Mouse (Mus musculus) neutrophil, adult 5-6 weeks (primary cell): ENCODE data around the gene Daam1. TPM values are rescaled to one million over a fixed set of nuclear protein-coding genes. Genes with fewer than 3 reads are reported as not detected.

Experiments
- ATAC-seq: fragments of 151-379, 151-347 bp; 2 replicates; pipeline ENCODE4 v1.8.0; 2017; ENCODE audit warnings: mild to moderate bottlenecking, moderate TSS enrichment; ENCODE audit not compliant: insufficient number of reproducible peaks, poor library complexity, low FRiP score, severe bottlenecking; ENCODE audit errors: extremely low read depth
- total RNA-seq: library from RNA; stranded (forward); fragments of 200-1000 nt; gene quantifications from 2 replicates; pipeline ENCODE4 v1.2.3, GENCODE M21; 2017

Gene Daam1
- total RNA-seq, 1 experiment from 2014 or later: 5.8 TPM

DNA sequence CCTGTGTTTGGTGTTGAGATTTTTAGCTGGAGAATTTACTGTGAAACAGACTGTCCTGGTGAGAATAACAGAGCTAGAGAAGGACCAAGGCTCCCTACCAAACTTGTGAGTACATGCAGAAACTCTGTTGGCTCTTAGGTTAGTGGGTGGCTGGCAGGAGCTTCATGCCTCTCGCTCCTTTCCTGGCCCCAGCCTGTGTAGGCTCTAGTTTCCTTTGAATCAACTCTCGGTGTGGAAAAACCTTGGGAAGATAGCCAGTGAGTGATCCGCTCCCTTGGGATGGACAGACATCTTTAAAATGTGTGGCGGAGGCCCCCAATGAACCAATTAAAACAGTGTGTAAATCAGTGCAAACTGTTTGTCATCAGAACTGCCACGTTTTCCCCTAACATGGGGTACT lies 55.5 kb downstream of the Daam1 start:
- no peak for ATAC-seq

DNA sequence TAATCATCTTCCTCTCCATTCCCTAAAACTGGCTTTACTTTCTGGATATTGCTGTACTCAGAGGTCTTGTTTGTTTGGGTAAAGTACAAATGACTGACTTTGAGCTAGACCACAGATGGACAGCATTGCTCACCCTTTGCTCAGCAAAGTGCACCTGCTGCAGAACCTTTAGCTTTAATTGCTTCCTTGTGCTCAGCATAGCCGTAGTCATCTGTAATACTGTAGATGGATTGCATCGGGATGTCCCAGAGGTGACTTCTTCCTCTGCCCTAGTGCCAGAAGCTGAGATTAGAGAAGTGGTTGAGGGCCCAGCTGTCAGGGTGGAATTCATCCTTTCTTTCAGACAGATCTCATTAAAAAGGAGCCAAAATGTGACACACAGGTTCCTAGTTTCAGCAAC lies 56.1 kb downstream of the Daam1 start:
- no peak for ATAC-seq

DNA sequence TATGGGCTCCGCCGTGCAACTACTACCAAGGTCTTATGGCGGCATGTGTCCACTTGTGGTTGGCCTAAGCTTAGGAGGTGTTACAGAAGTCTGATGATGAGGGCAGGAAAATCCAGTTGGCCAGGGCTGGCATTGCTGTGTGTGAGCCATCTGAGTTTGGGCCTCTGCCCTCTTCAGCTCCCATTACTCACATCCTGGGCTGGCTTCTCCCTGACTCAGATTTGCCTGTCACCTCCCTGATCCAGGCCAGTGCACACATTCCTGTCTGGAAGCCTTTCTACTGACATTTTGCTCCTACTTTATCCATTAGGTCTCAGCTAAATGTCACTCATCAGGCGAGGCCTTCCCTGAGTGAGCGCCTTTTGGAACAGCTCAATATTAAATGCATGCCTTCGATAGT lies 57.5 kb downstream of the Daam1 start:
- ATAC-seq: no peak

DNA sequence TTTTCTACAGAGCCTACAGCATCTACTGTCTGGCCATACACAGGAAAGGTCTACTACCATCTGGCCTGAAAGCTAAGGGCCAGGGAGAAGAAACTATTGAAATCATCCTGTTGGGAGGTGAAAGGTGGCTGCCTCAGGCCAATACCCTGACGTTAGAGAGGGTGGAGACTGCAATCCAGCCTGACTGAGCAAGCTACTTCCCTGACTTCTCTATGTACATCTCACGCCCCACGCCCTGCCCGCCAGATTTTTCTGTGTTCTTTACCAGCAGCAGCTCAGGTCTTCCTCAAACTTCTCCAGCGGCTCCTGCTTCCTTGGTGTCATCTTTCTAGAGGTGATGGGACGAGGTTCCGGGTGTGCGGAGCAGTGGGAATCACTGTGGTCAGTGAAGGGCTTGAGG lies 58.4 kb downstream of the Daam1 start:
- no peak for ATAC-seq

DNA sequence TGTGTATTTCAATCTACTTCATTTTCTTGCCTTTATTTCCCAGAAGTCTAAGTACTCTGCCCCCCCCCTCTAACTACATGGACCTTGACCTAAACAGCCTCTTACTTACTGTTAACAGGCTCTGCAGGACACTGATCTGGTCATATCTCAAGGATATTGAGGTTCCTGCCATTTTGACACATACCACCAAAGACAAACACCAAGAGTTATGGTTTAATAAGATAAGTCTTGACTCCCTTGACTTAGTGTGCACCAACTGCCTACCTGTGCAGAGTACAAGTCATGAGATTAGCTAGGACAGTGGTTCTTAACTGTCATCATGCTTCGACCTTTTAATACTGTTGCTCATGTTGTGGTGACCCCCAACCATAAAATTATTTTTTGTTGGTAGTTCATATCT lies 59.4 kb downstream of the Daam1 start:
- no peak for ATAC-seq

DNA sequence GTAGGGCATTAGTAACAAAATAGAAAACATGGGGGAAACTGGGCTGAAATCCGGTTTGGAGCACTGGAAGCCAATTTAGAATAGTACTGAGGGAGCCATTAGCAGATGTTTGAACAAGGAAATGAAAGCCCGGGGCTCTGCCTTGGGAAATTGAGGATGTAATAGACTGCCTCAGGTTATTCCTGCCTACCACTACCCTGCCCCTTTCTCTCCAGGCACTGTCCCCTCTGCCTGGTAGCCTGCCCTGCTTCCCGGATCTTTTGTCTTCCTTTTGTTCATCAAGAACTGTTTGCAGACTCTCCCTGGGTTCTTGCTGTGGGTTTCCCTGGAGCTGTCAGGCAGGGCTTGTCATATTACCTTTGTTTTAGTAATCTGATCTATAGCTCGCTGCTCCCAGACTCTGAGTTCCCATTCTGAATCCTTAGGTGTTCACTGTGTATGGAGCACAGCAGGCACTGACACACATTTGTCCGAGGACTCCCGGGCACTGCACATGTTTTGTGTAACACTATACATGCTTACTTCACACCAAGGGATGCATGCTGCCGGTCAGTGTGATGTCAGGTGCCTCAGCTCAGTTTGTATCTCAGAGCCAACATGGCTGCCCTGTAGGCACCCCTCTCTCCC lies 61.0 kb downstream of the Daam1 start:
- no peak for ATAC-seq

DNA sequence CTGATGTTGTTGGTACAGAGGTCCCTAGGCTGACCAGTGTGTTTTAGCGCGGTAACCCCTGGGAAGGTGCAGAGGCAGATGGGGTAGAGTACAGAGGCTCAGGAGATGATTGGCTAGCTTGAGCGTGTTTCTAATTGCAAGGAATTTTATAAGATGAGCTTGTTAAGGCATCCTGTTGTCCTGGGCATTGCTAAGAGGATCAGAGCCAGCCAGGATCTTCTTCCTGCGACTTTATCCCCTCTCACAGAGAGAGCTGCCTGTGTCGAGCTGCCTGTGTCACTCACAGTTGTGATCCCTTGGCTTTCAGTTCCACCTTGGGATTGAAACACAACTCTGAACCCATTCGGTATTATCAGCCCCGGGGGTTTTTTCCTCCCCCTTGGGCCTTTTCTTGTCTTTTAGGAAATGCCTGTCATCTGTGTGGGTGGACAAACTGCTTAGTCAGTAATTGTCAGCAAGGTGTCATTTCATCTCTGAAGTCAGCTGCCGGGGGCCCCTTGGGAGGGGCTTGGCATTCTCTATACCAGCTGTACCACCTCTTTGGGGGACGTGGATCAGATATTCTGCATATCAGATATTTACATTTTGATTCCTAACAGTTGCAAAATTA lies 62.2 kb downstream of the Daam1 start:
- ATAC-seq: no peak

DNA sequence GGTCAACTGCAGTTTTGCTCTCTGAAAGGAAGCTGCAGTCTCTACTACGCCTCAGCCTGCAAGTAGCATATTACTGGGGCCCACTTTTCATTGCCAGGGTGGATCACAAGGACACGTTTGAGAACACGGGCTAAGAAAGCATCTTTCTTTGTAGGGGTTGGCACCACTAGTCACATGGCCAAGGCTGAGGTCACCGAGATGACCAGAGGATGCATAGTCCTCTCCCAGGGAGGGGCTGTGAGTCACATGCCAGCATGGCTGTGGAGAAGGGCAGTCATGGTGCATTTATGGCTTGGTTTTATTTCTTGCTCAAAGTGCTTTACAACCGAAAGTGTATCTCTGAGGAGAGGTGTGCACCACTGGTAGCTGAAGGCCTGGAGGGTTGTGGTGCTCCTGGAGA lies 67.4 kb downstream of the Daam1 start:
- ATAC-seq: no peak

DNA sequence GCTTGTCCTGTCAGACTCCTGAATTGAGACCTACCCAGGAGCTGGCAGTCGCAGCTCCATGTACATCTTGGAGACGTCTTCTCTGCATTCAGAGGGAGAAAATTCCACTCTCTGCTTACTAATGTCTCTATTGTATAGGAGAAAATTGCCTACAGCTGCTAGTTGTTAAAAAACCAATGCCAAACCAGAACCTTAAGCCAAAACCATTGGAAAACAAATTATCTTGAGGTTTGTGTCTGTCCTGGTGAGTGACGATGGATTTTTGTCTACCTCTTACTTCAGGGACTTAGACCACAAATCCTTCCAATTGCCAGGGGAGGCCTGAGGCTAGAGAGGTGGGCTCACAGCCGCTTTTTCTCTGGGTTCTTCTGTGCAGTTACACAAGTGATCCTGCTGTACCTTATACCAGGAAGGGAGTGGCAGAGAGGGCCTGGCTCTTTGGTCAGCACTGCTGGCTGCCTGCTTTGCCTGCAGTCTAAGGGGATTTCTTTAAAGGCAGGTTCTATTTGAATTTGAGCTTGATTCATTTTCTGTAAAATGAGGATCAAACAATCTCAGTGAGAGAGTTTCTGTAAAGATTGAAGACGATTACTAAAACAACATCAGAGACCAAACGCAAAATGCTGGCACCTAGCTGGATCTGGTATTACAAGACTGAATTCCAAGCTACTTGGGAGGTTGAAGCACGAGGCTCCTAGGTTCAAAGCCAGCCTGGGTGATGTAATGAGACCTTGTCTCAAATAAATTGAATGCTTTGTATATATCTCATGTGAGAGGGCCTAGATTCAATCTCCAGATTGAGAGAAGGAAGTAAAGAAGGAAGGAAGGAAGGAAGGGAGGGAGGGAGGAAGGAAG lies 68.0 kb downstream of the Daam1 start:
- ATAC-seq: no peak

DNA sequence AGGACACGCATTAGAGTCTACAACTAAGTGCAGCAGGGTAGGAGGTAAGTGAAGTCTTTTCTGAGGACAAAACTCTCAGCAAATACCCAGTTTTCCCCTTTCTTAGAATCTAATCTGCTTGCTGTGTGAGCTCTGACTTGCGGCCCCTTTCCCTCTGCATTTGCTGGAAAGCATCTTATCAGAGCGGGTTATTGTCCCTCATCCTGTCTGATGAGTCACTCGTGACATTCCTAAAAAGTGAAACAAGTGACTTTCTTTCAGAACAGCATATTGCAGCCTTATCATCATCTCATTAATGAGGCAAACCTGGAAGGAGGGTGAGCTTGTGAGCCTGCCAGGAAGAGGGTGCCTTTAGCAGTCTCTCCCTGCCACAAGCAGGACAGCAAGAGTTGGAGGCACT lies 68.7 kb downstream of the Daam1 start:
- no peak for ATAC-seq

DNA sequence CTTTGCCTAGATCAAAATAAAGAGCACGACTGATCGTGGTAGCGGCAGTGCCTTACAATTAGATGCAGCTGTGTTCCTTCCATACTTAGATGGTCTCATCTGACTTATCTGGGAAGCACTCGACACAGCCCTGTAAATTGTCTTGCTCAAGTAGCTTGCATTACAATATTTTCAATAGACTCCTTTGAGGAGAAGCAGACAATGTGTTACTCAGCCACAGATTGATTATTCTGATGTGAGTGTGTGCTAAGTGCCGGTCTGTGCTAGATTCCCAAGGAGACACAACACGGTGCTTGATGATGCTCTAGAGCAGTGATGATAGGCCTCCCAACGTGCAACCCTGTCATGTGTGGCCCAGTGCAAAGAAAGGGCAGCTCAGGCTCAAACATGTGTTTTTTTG lies 70.3 kb downstream of the Daam1 start:
- no peak for ATAC-seq

DNA sequence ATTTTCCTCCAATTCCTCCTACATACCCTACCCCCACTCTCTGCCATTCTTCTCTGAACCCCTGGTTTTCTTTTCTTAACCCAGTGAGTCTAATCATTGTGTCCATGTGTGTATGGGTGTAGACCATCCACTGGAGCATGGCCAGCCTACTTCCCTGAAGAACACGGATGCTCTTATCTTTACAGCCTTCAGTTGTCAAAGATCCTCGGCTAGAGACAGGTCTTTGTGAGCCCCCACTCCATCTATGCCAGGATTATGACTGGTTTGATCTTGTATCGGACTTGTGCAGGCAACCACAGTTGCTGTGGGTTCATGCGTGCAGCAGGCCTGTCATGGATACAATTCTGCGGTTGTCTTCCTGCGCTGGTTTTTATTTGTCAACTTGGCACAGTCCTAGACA lies 71.0 kb downstream of the Daam1 start:
- no peak for ATAC-seq

DNA sequence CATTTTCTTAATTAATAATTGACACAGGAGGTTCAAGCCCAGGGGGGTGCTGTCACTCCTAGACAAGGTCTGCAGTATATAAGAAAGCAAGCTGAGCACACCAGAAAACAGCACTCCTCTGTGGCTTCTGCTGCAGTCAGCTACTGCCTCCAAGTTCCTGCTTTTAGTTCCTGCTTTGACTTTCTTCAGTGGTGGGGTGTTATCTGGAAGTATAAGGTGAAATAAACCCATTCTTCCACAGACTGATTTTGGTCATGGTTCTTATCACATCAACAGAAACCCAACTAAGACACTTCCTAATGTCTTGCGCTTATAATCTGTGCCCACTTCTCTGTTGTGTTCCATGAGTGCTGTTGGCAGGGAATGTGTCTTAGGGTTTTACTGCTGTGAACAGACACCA lies 71.4 kb downstream of the Daam1 start:
- ATAC-seq: no peak

DNA sequence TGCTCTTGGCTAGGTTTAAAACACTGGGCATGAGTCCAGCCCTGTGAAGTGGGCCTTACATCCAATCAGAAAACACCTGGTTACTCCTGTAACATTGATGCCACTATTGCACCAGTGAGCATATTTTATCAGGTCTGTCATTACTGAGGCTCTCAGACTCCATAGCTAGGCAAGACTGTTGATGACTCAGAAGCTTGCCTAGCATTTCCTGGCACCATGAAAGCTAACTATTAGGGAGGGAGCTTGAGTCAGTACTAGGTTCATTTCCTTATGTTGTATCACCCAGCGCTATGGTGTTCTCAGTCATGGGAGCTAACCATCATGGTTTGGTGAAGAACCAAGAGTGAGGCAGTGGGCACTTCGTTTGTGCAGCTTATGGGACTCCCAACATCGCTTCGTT lies 72.3 kb downstream of the Daam1 start:
- ATAC-seq: no peak

DNA sequence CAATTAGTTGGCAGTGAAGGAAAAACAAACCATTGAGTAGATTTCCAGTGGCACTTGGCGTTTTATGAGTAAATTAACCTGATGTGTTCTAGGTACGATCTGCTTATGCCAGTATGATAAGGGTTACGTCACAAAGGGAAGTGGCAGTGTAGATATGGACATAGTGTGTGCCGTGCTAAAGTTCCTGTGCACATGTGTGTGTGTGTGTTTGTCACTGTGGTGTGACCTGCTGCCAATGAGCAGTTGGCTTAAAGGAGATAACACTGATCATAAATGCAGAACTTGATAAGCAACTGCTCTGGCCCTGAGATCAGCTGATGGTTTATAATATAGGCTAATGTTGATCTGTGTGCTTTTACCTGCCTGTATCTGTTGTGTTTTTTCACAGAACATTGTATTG lies 73.4 kb downstream of the Daam1 start:
- ATAC-seq: no peak

DNA sequence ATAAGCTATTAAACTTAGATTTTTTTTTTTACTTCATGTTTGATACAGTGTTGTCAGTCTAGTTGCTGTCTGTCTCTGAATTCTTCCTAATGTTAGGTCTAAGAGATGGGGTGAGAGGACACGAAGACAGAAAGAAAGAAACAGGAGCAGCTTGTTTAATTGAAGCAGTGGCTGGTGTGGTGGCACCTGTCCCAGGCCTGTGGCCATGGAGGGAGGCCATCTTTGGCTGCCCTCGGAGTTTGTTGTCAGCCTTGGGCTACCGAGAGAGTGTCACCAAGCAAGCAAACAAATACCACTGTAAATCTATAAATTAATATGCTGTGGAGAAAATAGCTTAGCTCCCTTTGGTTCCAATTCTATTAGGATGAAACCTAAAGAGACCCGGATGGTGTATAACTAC lies 74.0 kb downstream of the Daam1 start:
- ATAC-seq: no peak

DNA sequence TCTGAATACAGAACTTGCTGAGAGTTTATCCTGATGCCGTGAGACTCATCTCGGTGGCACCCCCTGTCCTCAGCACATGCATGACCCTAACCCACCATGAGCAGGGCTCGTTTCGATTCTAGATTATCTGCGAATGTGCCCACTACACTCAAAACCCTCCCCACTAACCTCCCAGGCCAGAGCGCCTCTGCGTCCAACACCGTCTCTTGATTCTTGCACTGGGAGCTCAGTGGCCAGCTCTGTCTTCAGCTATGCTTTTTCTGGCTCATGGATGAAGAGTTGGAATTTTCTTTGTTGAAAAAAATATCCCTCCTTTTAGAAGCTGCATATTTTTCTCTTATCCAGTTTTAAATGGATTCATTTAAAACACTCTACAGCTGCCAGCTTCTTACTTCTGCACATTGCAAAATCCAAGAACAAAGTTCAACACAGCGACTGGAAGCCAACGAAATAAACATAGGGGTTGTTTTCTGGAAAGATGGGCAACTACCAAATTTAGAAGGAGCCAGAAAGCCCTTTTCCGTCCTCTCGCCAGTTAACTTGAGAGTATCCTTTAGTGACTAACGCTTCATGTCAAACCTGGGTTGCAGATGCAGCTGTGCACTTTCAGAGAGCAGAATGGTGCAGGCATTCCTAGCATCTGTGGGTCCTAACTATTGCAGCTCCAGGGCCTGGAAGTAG lies 74.9 kb downstream of the Daam1 start:
- no peak for ATAC-seq

DNA sequence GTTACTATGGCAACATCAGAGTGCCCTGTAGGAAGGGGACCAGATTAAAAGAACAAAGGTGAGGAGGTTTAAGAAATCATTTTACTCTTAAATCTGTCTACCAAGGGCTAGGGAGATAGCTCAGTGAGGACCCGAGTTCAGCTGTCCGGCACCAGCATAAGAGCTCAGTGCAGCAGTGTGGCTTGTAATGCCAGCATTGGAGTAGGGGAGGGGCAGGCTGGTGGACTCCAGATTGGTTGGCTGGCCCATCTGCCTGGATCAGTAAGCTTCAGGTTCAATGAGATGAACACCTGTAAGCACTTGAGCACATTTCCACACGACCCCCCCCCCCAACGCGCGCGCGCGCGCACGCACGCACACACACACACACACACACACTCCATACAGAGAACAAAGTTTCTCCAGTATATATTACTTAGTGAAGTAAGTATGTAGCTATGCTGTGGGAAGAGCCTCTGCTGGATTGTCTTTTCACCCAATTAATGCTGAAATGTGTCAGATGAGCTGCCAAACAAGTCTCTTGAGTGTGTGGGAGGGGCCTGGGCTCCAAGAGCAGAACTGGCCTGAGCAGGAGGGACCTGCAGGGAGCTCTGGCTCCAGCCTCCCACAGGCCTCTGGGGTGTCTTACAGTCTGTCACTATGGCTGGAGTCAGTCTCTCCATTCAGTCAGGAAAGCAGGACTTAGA lies 75.8 kb downstream of the Daam1 start:
- no peak for ATAC-seq

DNA sequence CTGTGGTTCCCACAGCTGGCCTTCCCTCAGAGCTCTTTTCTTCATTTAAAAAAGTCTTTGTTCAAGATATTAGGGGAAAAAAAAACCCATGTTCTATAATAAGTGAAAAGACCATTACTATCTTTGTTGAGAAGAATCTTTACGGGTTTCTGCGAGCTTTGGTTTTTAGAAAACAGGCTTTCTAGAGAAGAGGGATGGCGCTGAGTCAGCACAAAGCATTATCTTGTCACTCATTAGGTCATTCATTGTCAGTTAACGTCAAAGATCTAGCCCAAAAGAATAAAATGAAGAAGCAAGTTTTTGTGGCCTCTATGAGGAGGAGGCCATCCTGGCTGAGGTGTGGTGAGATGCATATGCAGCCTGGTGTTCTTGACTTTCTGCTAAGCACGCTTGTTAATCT lies 78.1 kb downstream of the Daam1 start:
- no peak for ATAC-seq
